Mouse (Mus musculus): Measurements from ENCODE around the gene Slc6a13. TPM values are rescaled to one million over a fixed set of nuclear protein-coding genes. Genes with fewer than 3 reads are reported as not detected.

Gene Slc6a13
- polyA plus RNA-seq, 1 experiment from 2014 or later = 0.40 TPM

DNA sequence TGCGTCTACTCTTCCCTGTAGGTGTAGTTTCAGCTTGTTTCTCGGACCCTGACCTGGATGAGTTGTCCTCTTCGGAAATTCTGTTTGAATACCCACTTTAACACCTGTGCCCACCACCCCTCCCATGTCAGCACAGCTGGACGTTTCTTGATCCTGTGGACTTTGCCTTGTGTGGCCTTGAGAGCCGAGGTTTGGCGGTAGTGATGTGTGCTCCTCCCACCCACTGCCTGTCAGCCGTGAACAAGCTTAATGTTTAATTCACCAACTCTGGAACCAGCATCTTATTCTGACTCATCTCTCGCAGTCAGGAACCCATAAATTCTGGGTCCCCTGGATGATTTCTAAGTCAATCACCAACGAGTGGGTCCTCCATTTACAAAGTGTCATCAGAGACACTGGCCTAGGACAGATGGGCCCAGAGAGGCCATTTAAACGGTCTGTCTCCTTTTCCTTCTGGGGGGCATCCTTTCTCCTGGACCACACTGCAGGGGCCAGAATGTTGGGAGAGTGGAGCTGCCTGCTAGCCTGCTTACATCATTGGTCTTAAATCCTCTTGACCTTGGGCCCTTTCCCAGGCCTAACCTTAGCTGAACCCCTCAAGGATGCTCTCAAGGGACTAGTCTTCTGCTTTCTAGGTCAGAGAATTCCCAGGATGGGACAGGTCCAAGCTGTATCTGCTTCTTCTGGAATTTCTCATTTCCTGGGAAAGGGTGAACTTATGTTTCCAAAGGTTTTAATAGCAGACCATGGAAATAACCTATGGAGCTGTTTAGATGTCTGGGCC lies 71.4 kb downstream of the Slc6a13 start:
- no peaks in the 10 kb centered on the region for H3K4me1 ChIP-seq (replicated peaks; ENCODE audit: control insufficient read depth, insufficient read depth, low read length)
- no peak overlapping the region for H3K27ac ChIP-seq (ENCODE audit: low read depth, low read length)
- H3K27me3 ChIP-seq (replicated peaks; ENCODE audit: control insufficient read depth, insufficient read depth, low read length) = no peaks in the 10 kb centered on the region
- no peak for TF ChIP-seq CTCF (IDR thresholded peaks at IDR 0.05; ENCODE audit: low read depth)
- no peaks in the 10 kb centered on the region for H3K36me3 ChIP-seq (ENCODE audit: control insufficient read depth, insufficient read depth)
- H3K4me3 ChIP-seq (ENCODE audit: low read depth, low read length) = no peak overlapping the region
- H3K9me3 ChIP-seq (ENCODE audit: control insufficient read depth) = no peaks in the 10 kb centered on the region
- no peak for ATAC-seq
- no peak overlapping the region for H3K9ac ChIP-seq (ENCODE audit: low read depth, low read length)
- 44% methylated on average over 10 of the region's 10 CpGs for WGBS
- no peak overlapping the region for H3K4me2 ChIP-seq (replicated peaks; ENCODE audit: low read depth)

DNA sequence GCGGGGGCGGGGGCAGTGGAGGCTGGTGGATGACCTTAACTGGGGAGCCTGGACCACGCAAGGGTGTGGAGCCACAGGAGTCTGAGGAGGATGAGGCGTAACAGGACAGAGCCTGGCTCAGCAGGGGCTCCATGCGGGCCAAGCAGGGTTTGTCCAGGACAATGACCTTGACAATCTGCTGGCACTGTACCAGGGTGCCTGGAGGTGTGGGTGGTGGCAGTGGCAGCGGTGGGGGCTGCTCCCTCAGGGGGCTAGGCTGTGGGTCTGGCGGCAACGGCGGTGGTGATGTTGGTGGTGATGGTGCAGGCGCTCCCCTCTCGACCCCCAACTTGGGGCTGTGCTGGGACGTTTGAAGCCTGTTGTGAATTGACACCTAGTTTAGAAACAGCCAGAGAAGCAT lies 76.1 kb downstream of the Slc6a13 start:
- no peak for ATAC-seq
- Histone ChIP-seq H3K9me3 (ENCODE audit: control insufficient read depth) (no peaks in the 10 kb centered on the region), H3K4me2 (replicated peaks; ENCODE audit: low read depth) (no peak overlapping the region), H3K27me3 (replicated peaks; ENCODE audit: control insufficient read depth, insufficient read depth, low read length) (no peaks in the 10 kb centered on the region), H3K9ac (ENCODE audit: low read depth, low read length) (no peak overlapping the region), H3K4me3 (ENCODE audit: low read depth, low read length) (no peak overlapping the region), H3K36me3 (ENCODE audit: control insufficient read depth, insufficient read depth) (no peaks in the 10 kb centered on the region), H3K4me1 (replicated peaks; ENCODE audit: control insufficient read depth, insufficient read depth, low read length) (no peaks in the 10 kb centered on the region), H3K27ac (ENCODE audit: low read depth, low read length) (no peak overlapping the region)
- WGBS = 61% methylated on average over 12 of the region's 12 CpGs
- no peak for TF ChIP-seq CTCF (IDR thresholded peaks at IDR 0.05; ENCODE audit: low read depth)

DNA sequence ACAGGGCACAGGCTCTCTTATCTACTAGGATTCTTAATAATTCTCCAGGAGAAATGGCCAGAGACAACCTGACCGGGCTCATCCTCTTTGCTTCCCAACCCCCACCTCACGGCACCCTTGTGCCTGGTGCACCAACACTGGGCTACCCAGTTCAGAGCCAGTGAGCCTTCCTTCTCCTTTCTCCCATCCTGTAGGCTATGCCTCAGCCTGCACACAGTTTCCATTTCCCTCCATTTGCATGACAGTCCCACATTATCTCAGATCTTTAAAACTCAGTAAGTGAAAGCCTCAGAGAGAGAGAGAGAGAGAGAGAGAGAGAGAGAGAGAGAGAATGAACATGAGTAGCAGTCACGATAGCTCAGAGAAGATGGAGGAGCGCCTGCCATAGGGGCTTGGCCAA lies 78.2 kb downstream of the Slc6a13 start:
- H3K9me3 ChIP-seq (ENCODE audit: control insufficient read depth) = no peaks in the 10 kb centered on the region
- H3K4me1 ChIP-seq (replicated peaks; ENCODE audit: control insufficient read depth, insufficient read depth, low read length) = no peaks in the 10 kb centered on the region
- no peaks in the 10 kb centered on the region for H3K36me3 ChIP-seq (ENCODE audit: control insufficient read depth, insufficient read depth)
- H3K27me3 ChIP-seq (replicated peaks; ENCODE audit: control insufficient read depth, insufficient read depth, low read length) = no peaks in the 10 kb centered on the region
- no peak overlapping the region for H3K4me2 ChIP-seq (replicated peaks; ENCODE audit: low read depth)
- no peak for TF ChIP-seq CTCF (IDR thresholded peaks at IDR 0.05; ENCODE audit: low read depth)
- no peak overlapping the region for H3K4me3 ChIP-seq (ENCODE audit: low read depth, low read length)
- whole genome bisulfite sequencing = 54% methylated on average over 4 of the region's 4 CpGs
- no peak for ATAC-seq
- no peak overlapping the region for H3K9ac ChIP-seq (ENCODE audit: low read depth, low read length)
- H3K27ac ChIP-seq (ENCODE audit: low read depth, low read length) = no peak overlapping the region

DNA sequence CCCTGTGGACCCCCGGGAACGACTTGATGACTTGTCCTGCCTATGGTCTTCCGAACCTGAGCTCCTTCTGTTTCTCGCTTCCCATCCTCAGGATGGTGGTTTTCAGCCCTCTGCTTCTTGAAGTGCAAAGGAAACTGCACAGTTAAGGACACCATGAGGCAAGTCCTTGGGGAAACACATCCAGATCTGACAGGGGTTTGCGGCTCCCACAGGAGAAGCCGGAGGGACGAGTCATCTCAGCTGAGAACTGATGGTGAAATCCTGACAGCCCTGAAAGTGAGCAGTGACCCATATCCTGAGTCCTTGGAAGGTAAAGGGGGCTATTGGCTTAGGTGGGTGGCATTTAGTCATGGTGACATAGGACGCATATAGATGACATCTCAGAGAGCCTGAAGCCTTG lies 80.5 kb downstream of the Slc6a13 start:
- Histone ChIP-seq H3K9ac (ENCODE audit: low read depth, low read length) (no peak overlapping the region), H3K4me2 (replicated peaks; ENCODE audit: low read depth) (no peak overlapping the region), H3K36me3 (ENCODE audit: control insufficient read depth, insufficient read depth) (no peaks in the 10 kb centered on the region), H3K9me3 (ENCODE audit: control insufficient read depth) (no peaks in the 10 kb centered on the region), H3K4me1 (replicated peaks; ENCODE audit: control insufficient read depth, insufficient read depth, low read length) (no peaks in the 10 kb centered on the region), H3K27me3 (replicated peaks; ENCODE audit: control insufficient read depth, insufficient read depth, low read length) (no peaks in the 10 kb centered on the region), H3K27ac (ENCODE audit: low read depth, low read length) (no peak overlapping the region), H3K4me3 (ENCODE audit: low read depth, low read length) (no peak overlapping the region)
- ATAC-seq = no peak
- TF ChIP-seq CTCF (IDR thresholded peaks at IDR 0.05; ENCODE audit: low read depth) = no peak
- 82% methylated on average over 8 of the region's 8 CpGs for WGBS

DNA sequence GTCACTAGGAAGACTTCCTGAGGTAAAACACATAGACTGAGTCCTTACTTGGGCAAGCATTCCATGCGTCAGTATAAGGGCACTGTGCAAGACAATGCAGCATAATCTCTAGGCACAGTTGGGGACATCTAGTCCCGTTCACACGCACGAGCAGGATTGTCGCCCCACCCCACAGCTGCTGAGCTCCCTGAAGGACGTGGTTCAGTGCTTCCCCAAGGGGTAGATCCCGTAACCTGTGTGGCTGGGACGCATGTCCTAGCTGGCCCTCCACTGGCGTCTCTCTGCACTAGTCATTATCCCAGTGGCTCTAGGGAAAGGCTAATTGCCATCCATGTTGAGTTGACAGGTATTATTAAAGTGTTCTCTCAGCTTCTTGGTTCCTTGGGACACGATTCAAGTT lies 82.0 kb downstream of the Slc6a13 start:
- H3K27me3 ChIP-seq (replicated peaks; ENCODE audit: control insufficient read depth, insufficient read depth, low read length) = no peaks in the 10 kb centered on the region
- no peak for ATAC-seq
- no peak overlapping the region for H3K9ac ChIP-seq (ENCODE audit: low read depth, low read length)
- WGBS = 65% methylated on average over 10 of the region's 10 CpGs
- H3K36me3 ChIP-seq (ENCODE audit: control insufficient read depth, insufficient read depth) = no peaks in the 10 kb centered on the region
- H3K4me1 ChIP-seq (replicated peaks; ENCODE audit: control insufficient read depth, insufficient read depth, low read length) = no peaks in the 10 kb centered on the region
- no peak overlapping the region for H3K4me2 ChIP-seq (replicated peaks; ENCODE audit: low read depth)
- H3K9me3 ChIP-seq (ENCODE audit: control insufficient read depth) = no peaks in the 10 kb centered on the region
- TF ChIP-seq CTCF (IDR thresholded peaks at IDR 0.05; ENCODE audit: low read depth) = no peak
- H3K4me3 ChIP-seq (ENCODE audit: low read depth, low read length) = no peak overlapping the region
- no peak overlapping the region for H3K27ac ChIP-seq (ENCODE audit: low read depth, low read length)

DNA sequence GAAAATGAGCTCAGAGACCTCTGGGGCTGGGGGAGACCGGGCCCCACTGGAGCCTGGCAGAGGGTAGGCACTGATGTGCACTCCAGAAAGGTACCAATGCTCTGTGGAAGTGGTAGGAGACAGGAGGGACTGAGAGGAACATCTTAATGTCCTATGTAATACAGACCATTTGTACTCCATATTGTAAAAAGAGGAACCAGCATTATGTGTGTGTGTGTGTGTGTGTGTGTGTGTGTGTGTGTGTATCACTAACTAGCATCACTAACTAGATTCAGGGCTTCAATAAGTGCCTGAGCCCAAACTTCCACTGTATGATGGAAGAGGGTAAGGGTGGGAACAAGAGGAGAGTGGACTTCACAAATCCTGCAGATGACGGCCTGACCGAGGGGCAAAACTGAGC lies 85.4 kb downstream of the Slc6a13 start:
- H3K4me3 ChIP-seq (ENCODE audit: low read depth, low read length) = no peak overlapping the region
- H3K9ac ChIP-seq (ENCODE audit: low read depth, low read length) = no peak overlapping the region
- WGBS = 85% methylated on average over 3 of the region's 3 CpGs
- no peak for ATAC-seq
- no peak overlapping the region for H3K27ac ChIP-seq (ENCODE audit: low read depth, low read length)
- no peaks in the 10 kb centered on the region for H3K27me3 ChIP-seq (replicated peaks; ENCODE audit: control insufficient read depth, insufficient read depth, low read length)
- no peaks in the 10 kb centered on the region for H3K36me3 ChIP-seq (ENCODE audit: control insufficient read depth, insufficient read depth)
- no peaks in the 10 kb centered on the region for H3K4me1 ChIP-seq (replicated peaks; ENCODE audit: control insufficient read depth, insufficient read depth, low read length)
- TF ChIP-seq CTCF (IDR thresholded peaks at IDR 0.05; ENCODE audit: low read depth) = no peak
- H3K9me3 ChIP-seq (ENCODE audit: control insufficient read depth) = no peaks in the 10 kb centered on the region
- H3K4me2 ChIP-seq (replicated peaks; ENCODE audit: low read depth) = no peak overlapping the region

Small RNAs within 50 kb of the gene (microRNA-seq; reads per million reads assigned to microRNA genes)
- not detected for gene Gm24855

Other genes with a start within 250 kb of the Slc6a13 start
- gene Mical3, start 169.2 kb upstream of the Slc6a13 start, polyA plus RNA-seq (2015; fragmentation: Nextera tagmentation; extraction: Ambion mirVana) = 3.6 and 4.5 TPM in 2 replicates
- gene Pex26, start 116.6 kb upstream of the Slc6a13 start, polyA plus RNA-seq (2015; fragmentation: Nextera tagmentation; extraction: Ambion mirVana) = 6.3 and 7.2 TPM in 2 replicates
- 0.14 and 0.31 TPM in 2 replicates for gene Tuba8, start 89.5 kb upstream of the Slc6a13 start, polyA plus RNA-seq (2015; fragmentation: Nextera tagmentation; extraction: Ambion mirVana)
- gene Usp18, start 54.3 kb upstream of the Slc6a13 start, polyA plus RNA-seq (2015; fragmentation: Nextera tagmentation; extraction: Ambion mirVana) = 15.1 and 21.6 TPM in 2 replicates
- 0.16 and 0.20 TPM in 2 replicates for gene Slc6a12, start 42.8 kb downstream of the Slc6a13 start, polyA plus RNA-seq (2015; fragmentation: Nextera tagmentation; extraction: Ambion mirVana)
- gene Iqsec3, start 173.5 kb downstream of the Slc6a13 start, polyA plus RNA-seq (2015; fragmentation: Nextera tagmentation; extraction: Ambion mirVana) = 0.16 and 0.18 TPM in 2 replicates